Mouse (Mus musculus): ENCODE data around the gene Rap1gap2.

DNA sequence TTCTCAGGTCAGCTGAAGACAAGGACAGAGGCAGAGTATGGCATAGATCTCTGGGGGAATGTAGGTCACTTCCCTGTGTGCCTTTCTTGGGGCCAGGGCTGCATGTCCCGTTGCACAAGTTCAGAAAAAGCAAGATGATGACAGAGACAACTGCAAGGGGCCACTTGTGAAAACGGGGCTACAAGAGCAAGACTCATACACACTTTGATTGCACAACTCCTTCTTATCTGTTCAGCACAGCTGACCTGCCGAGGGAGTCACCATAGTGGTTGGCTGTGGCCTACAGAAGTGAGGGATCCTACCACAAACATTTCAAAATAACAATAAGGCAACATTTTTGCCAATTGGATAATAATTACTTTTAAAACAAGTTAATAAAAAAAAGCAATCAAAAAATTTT, 33.6 kb downstream of the Rap1gap2 start:
- no peak for TF ChIP-seq FLI1 (IDR thresholded peaks at IDR 0.05; ENCODE audit: low read length)
- peak; percentile 31; the same call in 1 of the 3 replicates for TF ChIP-seq GATA1 (IDR thresholded peaks at IDR 0.05; ENCODE audit: borderline replicate concordance, low read length)
